Mouse (Mus musculus) MEL (cell line): ENCODE measurements around the gene Pla2g2f. TPM values are rescaled to one million over a fixed set of nuclear protein-coding genes. Genes with fewer than 3 reads are reported as not detected.

Source experiments
- DNase-seq: peaks from one replicate; pipeline ENCODE4 v3.0.0; 2011; ENCODE audit warnings: low read depth, low spot score
- H3K27ac ChIP-seq: 2 replicates; pipeline ENCODE4 v1.5.1; 2012; ENCODE audit warnings: low read depth, mild to moderate bottlenecking, control low read depth, low read length, moderate library complexity; ENCODE audit not compliant: control insufficient read depth
- H3K27me3 ChIP-seq, 2 experiments: fragments of 150-350 bp in 1 of 2; sonication (generic) in 1 of 2; 2 replicates each; pipeline ENCODE4 v1.6.1; 2012; ENCODE audit warnings: low read length in 2 of 2, mild to moderate bottlenecking in 2 of 2, improper control_type of control experiment in 1 of 2, moderate library complexity in 1 of 2; ENCODE audit not compliant: insufficient read depth in 2 of 2, control insufficient read depth in 1 of 2
- H3K36me3 ChIP-seq, 2 experiments: 2 replicates each; pipeline ENCODE4 v1.6.1; 2012 to 2014; ENCODE audit warnings: low read length in 2 of 2, improper control_type of control experiment in 1 of 2, inconsistent platforms in 1 of 2, mild to moderate bottlenecking in 1 of 2; ENCODE audit not compliant: insufficient read depth in 2 of 2, control insufficient read depth in 1 of 2
- H3K4me1 ChIP-seq, 2 experiments: fragments of 150-350 bp in 1 of 2; sonication (generic) in 1 of 2; 2 replicates each; pipeline ENCODE4 v1.6.1; 2012; ENCODE audit warnings: low read length in 2 of 2, improper control_type of control experiment in 1 of 2, mild to moderate bottlenecking in 1 of 2; ENCODE audit not compliant: insufficient read depth in 2 of 2, control insufficient read depth in 1 of 2
- H3K4me3 ChIP-seq, 2 experiments: fragments of 150-350 bp in 1 of 2; sonication (generic) in 1 of 2; 2 replicates each; pipeline ENCODE4 v1.5.1; 2012; ENCODE audit warnings: low read depth in 2 of 2, low read length in 2 of 2, mild to moderate bottlenecking in 2 of 2, moderate library complexity in 2 of 2, control low read depth in 1 of 2, improper control_type of control experiment in 1 of 2; ENCODE audit not compliant: control insufficient read depth in 1 of 2, insufficient read depth in 1 of 2
- H3K79me2 ChIP-seq: 2 replicates; pipeline ENCODE4 v1.6.1; 2012; ENCODE audit warnings: mild to moderate bottlenecking, low read length, moderate library complexity; ENCODE audit not compliant: control insufficient read depth, poor library complexity, insufficient read depth
- H3K9ac ChIP-seq: 2 replicates; pipeline ENCODE4 v1.6.1; 2012; ENCODE audit warnings: low read depth, mild to moderate bottlenecking, control low read depth, low read length, moderate library complexity; ENCODE audit not compliant: control insufficient read depth, poor library complexity, severe bottlenecking
- H3K9me3 ChIP-seq: fragments of 150-350 bp; sonication (generic); replicated peaks from 2 replicates; pipeline ENCODE4 v1.6.1; 2012; ENCODE audit warnings: mild to moderate bottlenecking, low read length, improper control_type of control experiment, moderate library complexity; ENCODE audit not compliant: insufficient read depth
- CHD1 ChIP-seq: IDR thresholded peaks from 2 replicates; pipeline ENCODE4 v1.6.1; 2012; ENCODE audit warnings: low read depth, mild to moderate bottlenecking, inconsistent platforms, low read length, improper control_type of control experiment
- CHD2 ChIP-seq: IDR thresholded peaks from 2 replicates; pipeline ENCODE4 v1.6.1; 2011; ENCODE audit warnings: low read length, improper control_type of control experiment
- E2F4 ChIP-seq: IDR thresholded peaks from 2 replicates; pipeline ENCODE4 v1.6.1; 2011; ENCODE audit warnings: low read depth, low read length, improper control_type of control experiment, borderline replicate concordance
- ELF1 ChIP-seq: IDR thresholded peaks from 2 replicates; pipeline ENCODE4 v1.6.1; 2014; ENCODE audit warnings: low read depth, mild to moderate bottlenecking, inconsistent platforms, low read length, improper control_type of control experiment, moderate library complexity
- ETS1 ChIP-seq: IDR thresholded peaks from 2 replicates; pipeline ENCODE4 v1.6.1; 2012; ENCODE audit warnings: low read depth, mild to moderate bottlenecking, inconsistent platforms, low read length, improper control_type of control experiment, moderate library complexity
- GABPA ChIP-seq: IDR thresholded peaks from 2 replicates; pipeline ENCODE4 v1.6.1; 2012; ENCODE audit warnings: low read depth, mild to moderate bottlenecking, inconsistent platforms, low read length, improper control_type of control experiment, moderate library complexity
- GATA1 ChIP-seq: IDR thresholded peaks from 2 replicates; pipeline ENCODE4 v1.6.1; 2011; ENCODE audit warnings: low read depth, low read length, improper control_type of control experiment
- HCFC1 ChIP-seq: IDR thresholded peaks from 2 replicates; pipeline ENCODE4 v1.6.1; 2012; ENCODE audit warnings: low read depth, mild to moderate bottlenecking, inconsistent platforms, low read length, improper control_type of control experiment, moderate library complexity
- JUND ChIP-seq: IDR thresholded peaks from 2 replicates; pipeline ENCODE4 v1.6.1; 2011; ENCODE audit warnings: low read depth, mild to moderate bottlenecking, improper control_type of control experiment, low read length
- KAT2A ChIP-seq: conservative IDR thresholded peaks from 2 replicates; pipeline ENCODE4 v1.6.1; 2012; ENCODE audit warnings: low read depth, low read length, improper control_type of control experiment, inconsistent platforms
- MAFK ChIP-seq: IDR thresholded peaks from 2 replicates; pipeline ENCODE4 v1.6.1; 2011; ENCODE audit warnings: low read depth, mild to moderate bottlenecking, low read length, improper control_type of control experiment, borderline replicate concordance
- MAX ChIP-seq: IDR thresholded peaks from 2 replicates; pipeline ENCODE4 v1.6.1; 2011; ENCODE audit warnings: low read length, improper control_type of control experiment
- MAZ ChIP-seq: IDR thresholded peaks from 2 replicates; pipeline ENCODE4 v1.6.1; 2012; ENCODE audit warnings: low read depth, mild to moderate bottlenecking, inconsistent platforms, low read length, improper control_type of control experiment
- MEF2A ChIP-seq: IDR thresholded peaks from 2 replicates; pipeline ENCODE4 v1.6.1; 2014; ENCODE audit warnings: low read depth, mild to moderate bottlenecking, inconsistent platforms, low read length, improper control_type of control experiment; ENCODE audit not compliant: poor library complexity, insufficient replicate concordance, severe bottlenecking; ENCODE audit errors: extremely low read depth
- MYC ChIP-seq: IDR thresholded peaks from 2 replicates; pipeline ENCODE4 v1.6.1; 2011; ENCODE audit warnings: low read depth, mild to moderate bottlenecking, low read length, improper control_type of control experiment, moderate library complexity
- NRF1 ChIP-seq: IDR thresholded peaks from 2 replicates; pipeline ENCODE4 v1.6.1; 2014; ENCODE audit warnings: low read depth, mild to moderate bottlenecking, inconsistent platforms, low read length, improper control_type of control experiment, moderate library complexity; ENCODE audit not compliant: poor library complexity, insufficient read depth, severe bottlenecking
- POLR2A ChIP-seq, 2 experiments: IDR thresholded peaks; 2 replicates each; pipeline ENCODE4 v1.6.1; 2011 to 2012; ENCODE audit warnings: low read length in 2 of 2, mild to moderate bottlenecking in 2 of 2, control low read depth in 1 of 2, improper control_type of control experiment in 1 of 2, low read depth in 1 of 2, moderate library complexity in 1 of 2; ENCODE audit not compliant: control insufficient read depth in 1 of 2, insufficient read depth in 1 of 2, poor library complexity in 1 of 2
- POLR2AphosphoS2 ChIP-seq: IDR thresholded peaks from 2 replicates; pipeline ENCODE4 v1.6.1; 2011; ENCODE audit warnings: low read length, improper control_type of control experiment
- POLR2AphosphoS5 ChIP-seq: IDR thresholded peaks from 2 replicates; pipeline ENCODE4 v1.6.1; 2012; ENCODE audit warnings: low read depth, borderline replicate concordance, mild to moderate bottlenecking, inconsistent platforms, low read length, moderate library complexity, mixed read lengths
- RAD21 ChIP-seq: IDR thresholded peaks from 2 replicates; pipeline ENCODE4 v1.6.1; 2011; ENCODE audit warnings: mild to moderate bottlenecking, low read depth, low read length, improper control_type of control experiment
- SMC3 ChIP-seq: IDR thresholded peaks from 2 replicates; pipeline ENCODE4 v1.6.1; 2011; ENCODE audit warnings: low read depth, low read length, improper control_type of control experiment
- TBP ChIP-seq: IDR thresholded peaks from 2 replicates; pipeline ENCODE4 v1.8.0; 2011; ENCODE audit warnings: low read depth, low read length, improper control_type of control experiment
- USF1 ChIP-seq: IDR thresholded peaks from 2 replicates; pipeline ENCODE4 v1.6.1; 2014; ENCODE audit warnings: low read depth, mild to moderate bottlenecking, inconsistent platforms, low read length, improper control_type of control experiment, moderate library complexity
- ZC3H11A ChIP-seq: IDR thresholded peaks from 2 replicates; pipeline ENCODE4 v1.6.1; 2012; ENCODE audit warnings: low read depth, mild to moderate bottlenecking, inconsistent platforms, low read length, improper control_type of control experiment
- ZKSCAN1 ChIP-seq: IDR thresholded peaks from 2 replicates; pipeline ENCODE4 v1.6.1; 2012; ENCODE audit warnings: low read depth, mild to moderate bottlenecking, inconsistent platforms, low read length, improper control_type of control experiment, moderate library complexity
- polyA plus RNA-seq, 2 experiments: library from polyadenylated mRNA; stranded (reverse) in 1 of 2; unstranded in 1 of 2; fragments of >175 nt in 1 of 2; fragments of >200 nt in 1 of 2; gene quantifications; 2 replicates each; pipeline versions ENCODE4 v1.2.1 to v1.2.4; 2012; ENCODE audit warnings: low replicate concordance in 2 of 2, low read depth in 1 of 2; ENCODE audit not compliant: insufficient read length in 2 of 2, insufficient read depth in 1 of 2, missing spikeins in 1 of 2
- total RNA-seq: library from RNA; depleted of rRNA; stranded (reverse); fragments of 300-350 nt; gene quantifications from 2 replicates; pipeline ENCODE4 v1.2.3, GENCODE M21; 2012

Gene Pla2g2f
- total and polyA plus RNA-seq, 3 experiments, result not detected

DNA sequence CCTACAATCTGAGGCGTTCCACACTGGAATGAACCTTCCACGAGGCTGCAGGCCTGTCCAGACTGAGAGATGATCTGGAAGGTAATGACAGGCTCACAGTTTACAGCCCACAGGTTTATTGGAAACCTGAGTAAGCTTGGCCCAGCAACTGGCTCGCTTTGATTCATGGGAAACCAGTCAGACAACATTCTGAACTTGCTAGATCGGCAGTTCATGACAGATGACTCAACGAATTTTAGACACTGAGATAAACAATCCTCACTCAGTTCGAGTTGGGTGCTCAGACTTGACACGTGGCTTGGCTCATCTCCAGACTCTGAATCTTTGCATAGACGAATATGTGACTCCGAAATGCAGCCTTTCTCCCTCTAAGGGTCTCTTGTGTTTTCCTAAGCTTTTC, 35.2 kb upstream of the Pla2g2f start:
- Histone ChIP-seq H3K9ac (no peak overlapping the region), H3K4me3 (no peak overlapping the region), H3K9me3 (no peaks in the 10 kb centered on the region), H3K4me1 (no peaks in the 10 kb centered on the region), H3K27me3 (no peaks in the 10 kb centered on the region), H3K79me2 (no peaks in the 10 kb centered on the region), H3K27ac (no peak overlapping the region), H3K36me3 (no peaks in the 10 kb centered on the region)
- TF ChIP-seq ETS1 (no peak), MAZ (no peak), USF1 (no peak), KAT2A (no peak), POLR2AphosphoS5 (no peak)
- DNase-seq, result no peak

- Histone ChIP-seq H3K9me3 (no peaks in the 10 kb centered on the region), H3K4me1 (no peaks in the 10 kb centered on the region), H3K27me3 (no peaks in the 10 kb centered on the region), H3K9ac (no peak overlapping the region), H3K36me3 (no peaks in the 10 kb centered on the region), H3K27ac (no peak overlapping the region), H3K79me2 (no peaks in the 10 kb centered on the region), H3K4me3 (no peak overlapping the region)
- DNase-seq, result no peak
- no peak for TF ChIP-seq NRF1
- TF ChIP-seq MAX, result no peak
- TF ChIP-seq RAD21, result no peak
- no peak for TF ChIP-seq ETS1
- TF ChIP-seq MAFK, result no peak
- no peak for TF ChIP-seq SMC3
- TF ChIP-seq GABPA, result no peak
- no peak for TF ChIP-seq CHD1
- TF ChIP-seq CHD2, result no peak
- TF ChIP-seq ELF1, result no peak
- TF ChIP-seq MAZ, result no peak
- no peak for TF ChIP-seq POLR2AphosphoS5
- no peak for TF ChIP-seq POLR2A (IDR thresholded peaks at IDR 0.05; ENCODE audit: control insufficient read depth in 1 of 2, insufficient read depth in 1 of 2, low read depth in 1 of 2, low read length in 2 of 2, poor library complexity in 1 of 2)
These were observed 34.0 kb upstream of the Pla2g2f start for GRCm38 (mm10) chr4:138791452-138791851.

DNA sequence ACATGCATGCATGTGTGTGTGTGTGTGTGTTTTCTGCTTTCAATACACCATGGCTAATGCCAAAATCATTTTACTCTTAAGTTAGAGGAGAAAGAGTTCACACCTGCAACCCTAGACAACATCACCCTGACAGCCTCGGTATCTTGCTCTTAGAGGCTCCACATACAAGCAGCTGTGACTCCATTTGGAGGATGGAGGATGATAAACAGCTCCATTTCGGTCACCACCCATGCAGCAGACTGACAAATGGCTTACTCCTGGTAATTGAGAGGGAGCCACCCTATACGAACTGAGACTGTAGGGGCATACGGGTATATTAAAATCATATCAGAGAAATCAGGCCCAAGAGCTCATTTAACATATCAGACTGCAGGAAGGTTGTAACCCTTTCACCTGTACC, 31.0 kb upstream of the Pla2g2f start:
- TF ChIP-seq USF1 (no peak), HCFC1 (no peak), NRF1 (no peak), MYC (no peak), POLR2AphosphoS5 (no peak), ZKSCAN1 (no peak), E2F4 (no peak), ZC3H11A (no peak), JUND (no peak), CHD1 (no peak), POLR2AphosphoS2 (no peak), KAT2A (no peak), TBP (no peak), GATA1 (no peak), MEF2A (no peak)
- no peaks in the 10 kb centered on the region for H3K36me3 ChIP-seq
- H3K27ac ChIP-seq, result no peak overlapping the region
- H3K9ac ChIP-seq, result no peak overlapping the region
- DNase-seq, result no peak
- no peaks in the 10 kb centered on the region for H3K27me3 ChIP-seq
- H3K9me3 ChIP-seq, result no peaks in the 10 kb centered on the region
- no peaks in the 10 kb centered on the region for H3K79me2 ChIP-seq
- no peak overlapping the region for H3K4me3 ChIP-seq
- no peaks in the 10 kb centered on the region for H3K4me1 ChIP-seq
